Mouse (Mus musculus): ENCODE data around the gene Isoc2b. TPM values are rescaled to one million over a fixed set of nuclear protein-coding genes. Genes with fewer than 3 reads are reported as not detected.

Gene Isoc2b
- total RNA-seq, 2 experiments from 2014 or later: 11.8 to 43.0 TPM

Other genes with a start within 250 kb of the Isoc2b start
Only the 30 nearest of the 33 such genes appear.
- gene Hspbp1, start 185.2 kb downstream of the Isoc2b start, total RNA-seq (2014; fragmentation: Nextera tagmentation): 29.3 and 30.7 TPM in 2 replicates
- 21.9 and 23.7 TPM in 2 replicates for gene Hspbp1, start 185.2 kb downstream of the Isoc2b start, total RNA-seq (2017)
- gene Brsk1, start 179.7 kb downstream of the Isoc2b start, total RNA-seq (2014; fragmentation: Nextera tagmentation): not detected in 2 replicates
- not detected in 2 replicates for gene Brsk1, start 179.7 kb downstream of the Isoc2b start, total RNA-seq (2017)
- 32.7 and 33.4 TPM in 2 replicates for gene Tmem150b, start 145.0 kb downstream of the Isoc2b start, total RNA-seq (2014; fragmentation: Nextera tagmentation)
- 13.5 and 18.5 TPM in 2 replicates for gene Tmem150b, start 145.0 kb downstream of the Isoc2b start, total RNA-seq (2017)
- gene Kmt5c, start 130.1 kb downstream of the Isoc2b start, total RNA-seq (2014; fragmentation: Nextera tagmentation): 62.7 and 107 TPM in 2 replicates
- gene Kmt5c, start 130.1 kb downstream of the Isoc2b start, total RNA-seq (2017): 58.5 and 74.7 TPM in 2 replicates
- gene Cox6b2, start 117.2 kb downstream of the Isoc2b start, total RNA-seq (2014; fragmentation: Nextera tagmentation): 50.3 and 69.2 TPM in 2 replicates
- gene Cox6b2, start 117.2 kb downstream of the Isoc2b start, total RNA-seq (2017): 28.9 and 30.7 TPM in 2 replicates
- gene Fam71e2, start 99.0 kb downstream of the Isoc2b start, total RNA-seq (2014; fragmentation: Nextera tagmentation): not detected in 2 replicates
- not detected in 2 replicates for gene Fam71e2, start 99.0 kb downstream of the Isoc2b start, total RNA-seq (2017)
- gene Il11, start 87.4 kb downstream of the Isoc2b start, total RNA-seq (2014; fragmentation: Nextera tagmentation): not detected in 2 replicates
- not detected in 2 replicates for gene Il11, start 87.4 kb downstream of the Isoc2b start, total RNA-seq (2017)
- not detected in 2 replicates for gene Tmem190, start 87.3 kb downstream of the Isoc2b start, total RNA-seq (2014; fragmentation: Nextera tagmentation)
- not detected in 2 replicates for gene Tmem190, start 87.3 kb downstream of the Isoc2b start, total RNA-seq (2017)
- 3.2 and 6.2 TPM in 2 replicates for gene Tmem238, start 80.6 kb downstream of the Isoc2b start, total RNA-seq (2014; fragmentation: Nextera tagmentation)
- gene Tmem238, start 80.6 kb downstream of the Isoc2b start, total RNA-seq (2017): 4.6 and 7.6 TPM in 2 replicates
- gene Rpl28, start 77.4 kb downstream of the Isoc2b start, total RNA-seq (2014; fragmentation: Nextera tagmentation): 1,827 and 2,944 TPM in 2 replicates
- 828 and 1,139 TPM in 2 replicates for gene Rpl28, start 77.4 kb downstream of the Isoc2b start, total RNA-seq (2017)
- gene Ube2s, start 57.7 kb downstream of the Isoc2b start, total RNA-seq (2014; fragmentation: Nextera tagmentation): 236 and 240 TPM in 2 replicates
- gene Ube2s, start 57.7 kb downstream of the Isoc2b start, total RNA-seq (2017): 230 and 245 TPM in 2 replicates
- gene Shisa7, start 25.6 kb downstream of the Isoc2b start, total RNA-seq (2014; fragmentation: Nextera tagmentation): not detected in 2 replicates
- not detected in 2 replicates for gene Shisa7, start 25.6 kb downstream of the Isoc2b start, total RNA-seq (2017)
- gene Isoc2a, start 6.9 kb upstream of the Isoc2b start, total RNA-seq (2014; fragmentation: Nextera tagmentation): 5.3 and 7.9 TPM in 2 replicates
- 7.9 and 10.7 TPM in 2 replicates for gene Isoc2a, start 6.9 kb upstream of the Isoc2b start, total RNA-seq (2017)
- gene Gm36210, start 36.3 kb upstream of the Isoc2b start, total RNA-seq (2014; fragmentation: Nextera tagmentation): not detected in 2 replicates
- not detected in 2 replicates for gene Gm36210, start 36.3 kb upstream of the Isoc2b start, total RNA-seq (2017)
- 4.6 and 7.7 TPM in 2 replicates for gene Zfp628, start 45.0 kb upstream of the Isoc2b start, total RNA-seq (2014; fragmentation: Nextera tagmentation)
- gene Zfp628, start 45.0 kb upstream of the Isoc2b start, total RNA-seq (2017): 1.0 and 1.2 TPM in 2 replicates
- gene Nat14, start 51.8 kb upstream of the Isoc2b start, total RNA-seq (2014; fragmentation: Nextera tagmentation): 1.4 TPM in 1 of 2 replicates, not detected in the other
- gene Nat14, start 51.8 kb upstream of the Isoc2b start, total RNA-seq (2017): not detected in 2 replicates
- not detected in 2 replicates for gene Ssc5d, start 55.5 kb upstream of the Isoc2b start, total RNA-seq (2014; fragmentation: Nextera tagmentation)
- gene Ssc5d, start 55.5 kb upstream of the Isoc2b start, total RNA-seq (2017): 0.05 TPM in 1 of 2 replicates, not detected in the other
- gene Sbk2, start 94.1 kb upstream of the Isoc2b start, total RNA-seq (2014; fragmentation: Nextera tagmentation): not detected in 2 replicates
- not detected in 2 replicates for gene Sbk2, start 94.1 kb upstream of the Isoc2b start, total RNA-seq (2017)
- gene Sbk3, start 100.9 kb upstream of the Isoc2b start, total RNA-seq (2014; fragmentation: Nextera tagmentation): not detected in 2 replicates
- not detected in 2 replicates for gene Sbk3, start 100.9 kb upstream of the Isoc2b start, total RNA-seq (2017)
- 10.0 and 14.1 TPM in 2 replicates for gene Zfp579, start 125.9 kb upstream of the Isoc2b start, total RNA-seq (2014; fragmentation: Nextera tagmentation)
- gene Zfp579, start 125.9 kb upstream of the Isoc2b start, total RNA-seq (2017): 2.3 and 11.2 TPM in 2 replicates
- 23.3 and 30.7 TPM in 2 replicates for gene Zfp524, start 144.2 kb upstream of the Isoc2b start, total RNA-seq (2014; fragmentation: Nextera tagmentation)
- gene Zfp524, start 144.2 kb upstream of the Isoc2b start, total RNA-seq (2017): 8.5 and 9.3 TPM in 2 replicates
- 27.4 and 33.9 TPM in 2 replicates for gene Fiz1, start 144.4 kb upstream of the Isoc2b start, total RNA-seq (2014; fragmentation: Nextera tagmentation)
- 15.6 and 23.4 TPM in 2 replicates for gene Fiz1, start 144.4 kb upstream of the Isoc2b start, total RNA-seq (2017)
- gene Gm44973, start 145.2 kb upstream of the Isoc2b start, total RNA-seq (2014; fragmentation: Nextera tagmentation): not detected in 2 replicates
- 7.5 TPM in 1 of 2 replicates, not detected in the other for gene Gm44973, start 145.2 kb upstream of the Isoc2b start, total RNA-seq (2017)
- gene Zfp865, start 150.1 kb upstream of the Isoc2b start, total RNA-seq (2014; fragmentation: Nextera tagmentation): 15.2 and 18.2 TPM in 2 replicates
- gene Zfp865, start 150.1 kb upstream of the Isoc2b start, total RNA-seq (2017): 8.4 and 11.2 TPM in 2 replicates
- 1.8 TPM in 1 of 2 replicates, not detected in the other for gene Ccdc106, start 150.3 kb upstream of the Isoc2b start, total RNA-seq (2014; fragmentation: Nextera tagmentation)
- gene Ccdc106, start 150.3 kb upstream of the Isoc2b start, total RNA-seq (2017): not detected in 2 replicates
- gene 4632433K11Rik, start 163.9 kb upstream of the Isoc2b start, total RNA-seq (2014; fragmentation: Nextera tagmentation): not detected in 2 replicates
- gene 4632433K11Rik, start 163.9 kb upstream of the Isoc2b start, total RNA-seq (2017): 0.57 and 1.2 TPM in 2 replicates
- 0.28 and 0.54 TPM in 2 replicates for gene Zfp784, start 168.2 kb upstream of the Isoc2b start, total RNA-seq (2014; fragmentation: Nextera tagmentation)
- gene Zfp784, start 168.2 kb upstream of the Isoc2b start, total RNA-seq (2017): 0.98 and 1.1 TPM in 2 replicates
- 1.3 and 7.3 TPM in 2 replicates for gene Zfp580, start 181.3 kb upstream of the Isoc2b start, total RNA-seq (2014; fragmentation: Nextera tagmentation)
- 1.2 and 1.3 TPM in 2 replicates for gene Zfp580, start 181.3 kb upstream of the Isoc2b start, total RNA-seq (2017)
- 204 and 227 TPM in 2 replicates for gene U2af2, start 191.9 kb upstream of the Isoc2b start, total RNA-seq (2014; fragmentation: Nextera tagmentation)
- 253 and 265 TPM in 2 replicates for gene U2af2, start 191.9 kb upstream of the Isoc2b start, total RNA-seq (2017)
- gene Epn1, start 210.0 kb upstream of the Isoc2b start, total RNA-seq (2014; fragmentation: Nextera tagmentation): 56.6 and 57.4 TPM in 2 replicates
- 34.4 and 62.6 TPM in 2 replicates for gene Epn1, start 210.0 kb upstream of the Isoc2b start, total RNA-seq (2017)

Measured in granulocyte monocyte progenitor cell, adult 5-6 weeks (primary cell).